Mouse (Mus musculus): ENCODE data around the gene Zfp981.
"Not testable (repeated sequence)": the region's sequence is repeated elsewhere in the genome, so short reads cannot be mapped to it uniquely, and the experiment has no call there.

GRCm38 (mm10) chr4:146452576-146452975, 49.3 kb upstream of the Zfp981 start:
- TF ChIP-seq CTCF (IDR thresholded peaks at IDR 0.05; ENCODE audit: control insufficient read depth, insufficient read depth, low read length); POLR2A (IDR thresholded peaks at IDR 0.05; ENCODE audit: borderline replicate concordance, control insufficient read depth, low read depth, low read length): not testable (repeated sequence)

Measured in bone marrow, adult 2 months (tissue).